Mouse (Mus musculus) bone marrow, adult 2 months (tissue): Measurements from ENCODE around the gene Agap2.

Experiments used
- CTCF ChIP-seq: fragments of 200-500 bp; IDR thresholded peaks from 2 replicates; pipeline ENCODE4 v1.5.1; 2011; ENCODE audit warnings: low read length, control low read depth; ENCODE audit not compliant: control insufficient read depth, insufficient read depth
- POLR2A ChIP-seq: fragments of 200-500 bp; IDR thresholded peaks from 2 replicates; pipeline ENCODE4 v1.6.1; 2011; ENCODE audit warnings: low read depth, mild to moderate bottlenecking, control low read depth, low read length, borderline replicate concordance; ENCODE audit not compliant: control insufficient read depth

GRCm38 (mm10) chr10:127135118-127135836 is 60.2 kb downstream of the Agap2 start:
- TF ChIP-seq CTCF, result no peak
- TF ChIP-seq POLR2A, result no peak
